Mouse (Mus musculus) midbrain, embryonic 13.5 days (tissue): ENCODE results near the gene Hrh2. TPM values are rescaled to one million over a fixed set of nuclear protein-coding genes. Genes with fewer than 3 reads are reported as not detected.

Experiments
- ATAC-seq: fragments of 200-750 bp; cut with Nextera tagmentation; 2 replicates; pipeline ENCODE4 v1.8.0; 2017; ENCODE audit warnings: mild to moderate bottlenecking, moderate TSS enrichment, moderate library complexity
- H3K27ac ChIP-seq: fragments of 300-500 bp; sonication (generic); 2 replicates; pipeline ENCODE4 v1.5.1; 2015; ENCODE audit warnings: inconsistent platforms, mild to moderate bottlenecking, moderate library complexity
- H3K27me3 ChIP-seq: fragments of 300-500 bp; sonication (generic); 2 replicates; pipeline ENCODE4 v1.6.1; 2015; ENCODE audit warnings: mild to moderate bottlenecking, inconsistent platforms
- H3K36me3 ChIP-seq: fragments of 300-500 bp; sonication (generic); 2 replicates; pipeline ENCODE4 v1.6.1; 2015; ENCODE audit warnings: mild to moderate bottlenecking, inconsistent platforms
- H3K4me1 ChIP-seq: fragments of 300-500 bp; sonication (generic); replicated peaks from 2 replicates; pipeline ENCODE4 v1.6.1; 2015; ENCODE audit warnings: inconsistent platforms
- H3K4me2 ChIP-seq: fragments of 300-500 bp; sonication (generic); replicated peaks from 2 replicates; pipeline ENCODE4 v1.6.1; 2015; ENCODE audit warnings: moderate library complexity, mild to moderate bottlenecking, inconsistent platforms
- H3K4me3 ChIP-seq: fragments of 300-500 bp; sonication (generic); replicated peaks from 2 replicates; pipeline ENCODE4 v1.5.1; 2015; ENCODE audit warnings: mild to moderate bottlenecking, inconsistent platforms
- H3K9ac ChIP-seq: fragments of 300-500 bp; sonication (generic); replicated peaks from 2 replicates; pipeline ENCODE4 v1.6.1; 2015; ENCODE audit warnings: mild to moderate bottlenecking, inconsistent platforms
- H3K9me3 ChIP-seq: fragments of 300-500 bp; sonication (generic); 2 replicates; pipeline ENCODE4 v1.6.1; 2016; ENCODE audit warnings: mild to moderate bottlenecking, inconsistent platforms
- WGBS: fragments of 180-500 bp; shearing (Covaris S2); methylation state at CpG from one replicate; pipeline ENCODE4 v1.1.7; 2015; 5-methylcytosine and 5-hydroxymethylcytosine counted together
- polyA plus RNA-seq: library from polyadenylated mRNA; unstranded; fragments of >200 nt; fragmentation: Nextera tagmentation; extraction: Ambion mirVana; gene quantifications from 2 replicates; pipeline ENCODE4 v1.2.1, GENCODE M21; 2015

Gene Hrh2
- polyA plus RNA-seq, 1 experiment from 2014 or later: 0.40 TPM

GRCm38 (mm10) chr13:54177346-54177745, 14.6 kb upstream of the Hrh2 start:
- Histone ChIP-seq H3K27ac (no peak overlapping the region), H3K36me3 (no peaks in the 10 kb centered on the region), H3K9me3 (peaks cover 4% of the 10 kb centered on the region; the same call in 1 of the 2 replicates), H3K27me3 (no peaks in the 10 kb centered on the region), H3K4me3 (no peak overlapping the region), H3K9ac (no peak overlapping the region), H3K4me1 (0 out of 2 replicates have a peak, but pooled peaks cover 5% of the 10 kb centered on the region), H3K4me2 (no peak overlapping the region)
- 84% methylated on average over 2 of the region's 2 CpGs for WGBS
- no peak for ATAC-seq

GRCm38 (mm10) chr13:54178647-54179046, 13.3 kb upstream of the Hrh2 start:
- ATAC-seq: no peak
- no peak overlapping the region for H3K4me3 ChIP-seq
- no peak overlapping the region for H3K4me2 ChIP-seq
- H3K9ac ChIP-seq: no peak overlapping the region
- H3K9me3 ChIP-seq: peaks cover 4% of the 10 kb centered on the region; the same call in 1 of the 2 replicates
- no peaks in the 10 kb centered on the region for H3K36me3 ChIP-seq
- H3K27me3 ChIP-seq: no peaks in the 10 kb centered on the region
- 0 out of 2 replicates have a peak, but pooled peaks cover 5% of the 10 kb centered on the region for H3K4me1 ChIP-seq
- H3K27ac ChIP-seq: no peak overlapping the region
- WGBS: 84% methylated on average over 5 of the region's 5 CpGs

GRCm38 (mm10) chr13:54179971-54180370, 12.0 kb upstream of the Hrh2 start:
- H3K4me3 ChIP-seq: no peak overlapping the region
- no peak overlapping the region for H3K9ac ChIP-seq
- WGBS: 87% methylated on average over 3 of the region's 3 CpGs
- no peak overlapping the region for H3K27ac ChIP-seq
- no peak for ATAC-seq
- H3K4me1 ChIP-seq: 0 out of 2 replicates have a peak, but pooled peaks cover 5% of the 10 kb centered on the region
- 0 out of 2 replicates have a peak, but pooled peaks cover under 1% of the 10 kb centered on the region for H3K9me3 ChIP-seq
- no peaks in the 10 kb centered on the region for H3K27me3 ChIP-seq
- H3K36me3 ChIP-seq: no peaks in the 10 kb centered on the region
- no peak overlapping the region for H3K4me2 ChIP-seq

GRCm38 (mm10) chr13:54180461-54180860, 11.5 kb upstream of the Hrh2 start:
- ATAC-seq: no peak
- 70% methylated on average over 3 of the region's 3 CpGs for WGBS
- Histone ChIP-seq H3K4me1 (0 out of 2 replicates have a peak, but pooled peaks cover 5% of the 10 kb centered on the region), H3K27me3 (no peaks in the 10 kb centered on the region), H3K9me3 (no peaks in the 10 kb centered on the region), H3K4me3 (no peak overlapping the region), H3K9ac (no peak overlapping the region), H3K36me3 (no peaks in the 10 kb centered on the region), H3K27ac (no peak overlapping the region), H3K4me2 (no peak overlapping the region)

- Histone ChIP-seq H3K9me3 (no peaks in the 10 kb centered on the region), H3K36me3 (no peaks in the 10 kb centered on the region), H3K4me2 (no peak overlapping the region), H3K27ac (no peak overlapping the region), H3K9ac (no peak overlapping the region), H3K4me3 (no peak overlapping the region), H3K27me3 (no peaks in the 10 kb centered on the region), H3K4me1 (0 out of 2 replicates have a peak, but pooled peaks cover 5% of the 10 kb centered on the region)
- ATAC-seq: no peak
- WGBS: 89% methylated on average over 6 of the region's 6 CpGs
Observed at GRCm38 (mm10) chr13:54181318-54181717, 10.6 kb upstream of the Hrh2 start.

GRCm38 (mm10) chr13:54181947-54182346, 10.0 kb upstream of the Hrh2 start:
- 0 out of 2 replicates have a peak, but pooled peaks cover 5% of the 10 kb centered on the region for H3K4me1 ChIP-seq
- no peaks in the 10 kb centered on the region for H3K36me3 ChIP-seq
- WGBS: 95% methylated on average over 4 of the region's 4 CpGs
- no peak overlapping the region for H3K9ac ChIP-seq
- H3K4me3 ChIP-seq: no peak overlapping the region
- H3K9me3 ChIP-seq: no peaks in the 10 kb centered on the region
- no peak overlapping the region for H3K4me2 ChIP-seq
- no peak for ATAC-seq
- H3K27me3 ChIP-seq: no peaks in the 10 kb centered on the region
- H3K27ac ChIP-seq: no peak overlapping the region

DNA sequence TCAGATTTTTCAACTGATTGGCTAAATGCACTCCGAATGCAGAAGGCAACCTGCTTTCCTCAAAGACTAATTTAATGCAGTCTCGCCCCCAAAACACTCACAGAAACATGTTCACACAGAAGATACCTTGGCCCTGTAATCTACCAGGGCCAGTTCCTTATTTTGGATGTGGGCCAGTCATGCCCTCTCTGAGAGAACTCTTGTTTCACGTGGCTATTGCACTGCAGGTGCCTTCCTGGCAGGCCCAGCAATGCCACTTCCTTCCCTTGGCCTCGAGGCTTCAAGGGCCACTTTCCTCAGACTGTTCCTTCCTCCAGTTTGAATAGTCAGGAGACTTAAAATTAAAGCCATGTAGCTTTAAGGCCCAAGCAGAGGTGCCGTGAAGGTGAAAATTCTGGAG, 5.5 kb upstream of the Hrh2 start:
- Histone ChIP-seq H3K4me1 (no peaks in the 10 kb centered on the region), H3K4me2 (no peak overlapping the region), H3K4me3 (no peak overlapping the region), H3K36me3 (no peaks in the 10 kb centered on the region), H3K27me3 (peaks cover 9% of the 10 kb centered on the region; the same call in 1 of the 2 replicates), H3K9me3 (no peaks in the 10 kb centered on the region), H3K9ac (no peak overlapping the region), H3K27ac (no peak overlapping the region)
- no peak for ATAC-seq
- WGBS: 83% methylated on average over 5 of the region's 5 CpGs

DNA sequence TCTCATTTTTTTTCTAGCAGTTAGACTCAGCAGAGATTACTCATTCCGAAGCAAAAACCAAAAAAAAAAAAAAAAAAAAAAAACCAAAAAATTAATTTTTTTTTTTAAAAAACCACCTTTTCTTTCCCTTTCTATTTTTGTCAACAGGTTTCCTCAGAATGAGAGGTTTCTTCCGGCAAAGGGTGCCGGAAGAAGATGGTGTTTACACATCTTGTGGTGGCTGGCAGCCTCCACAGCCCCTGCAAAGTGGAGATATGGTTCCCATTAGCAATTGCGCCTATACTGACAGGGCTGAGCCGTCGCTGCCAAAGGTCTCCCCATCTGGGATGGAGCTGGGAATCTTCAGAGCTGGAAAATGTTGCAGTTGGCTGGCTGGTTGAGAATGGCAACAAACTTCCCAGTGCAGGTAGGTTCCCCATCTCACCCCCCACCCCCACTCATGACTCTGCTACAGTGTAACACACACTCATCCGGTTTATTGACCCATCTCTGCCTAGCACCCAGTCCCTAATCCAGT, 3.7 kb upstream of the Hrh2 start:
- no peak overlapping the region for H3K9ac ChIP-seq
- H3K4me1 ChIP-seq: peaks cover 6% of the 10 kb centered on the region
- H3K4me2 ChIP-seq: no peak overlapping the region
- no peaks in the 10 kb centered on the region for H3K9me3 ChIP-seq
- ATAC-seq: no peak
- H3K36me3 ChIP-seq: no peaks in the 10 kb centered on the region
- peaks cover 24% of the 10 kb centered on the region for H3K27me3 ChIP-seq
- H3K4me3 ChIP-seq: no peak overlapping the region
- H3K27ac ChIP-seq: no peak overlapping the region
- 83% methylated on average over 7 of the region's 7 CpGs for WGBS

- no peaks in the 10 kb centered on the region for H3K36me3 ChIP-seq
- no peak overlapping the region for H3K27ac ChIP-seq
- H3K4me3 ChIP-seq: no peak overlapping the region
- H3K9ac ChIP-seq: no peak overlapping the region
- no peak for ATAC-seq
- H3K4me2 ChIP-seq: no peak overlapping the region
- H3K9me3 ChIP-seq: no peaks in the 10 kb centered on the region
- H3K27me3 ChIP-seq: peaks cover 37% of the 10 kb centered on the region
- 87% methylated on average over 14 of the region's 14 CpGs for WGBS
- peaks cover 6% of the 10 kb centered on the region for H3K4me1 ChIP-seq
Observed at GRCm38 (mm10) chr13:54189896-54190295, 2.0 kb upstream of the Hrh2 start.

GRCm38 (mm10) chr13:54191181-54191580, 748 bp upstream of the Hrh2 start:
- no peaks in the 10 kb centered on the region for H3K9me3 ChIP-seq
- H3K27me3 ChIP-seq: peaks cover 37% of the 10 kb centered on the region
- no peak overlapping the region for H3K4me2 ChIP-seq
- H3K9ac ChIP-seq: no peak overlapping the region
- H3K36me3 ChIP-seq: no peaks in the 10 kb centered on the region
- 77% methylated on average over 3 of the region's 3 CpGs for WGBS
- ATAC-seq: no peak
- no peak overlapping the region for H3K4me3 ChIP-seq
- peaks cover 6% of the 10 kb centered on the region for H3K4me1 ChIP-seq
- H3K27ac ChIP-seq: no peak overlapping the region

- 57% methylated on average over 5 of the region's 5 CpGs for WGBS
- ATAC-seq: no peak
- no peaks in the 10 kb centered on the region for H3K36me3 ChIP-seq
Observed at GRCm38 (mm10) chr13:54193580-54193979, 1.7 kb downstream of the Hrh2 start.

GRCm38 (mm10) chr13:54199000-54199399, 7.1 kb downstream of the Hrh2 start:
- 46% methylated on average over 9 of the region's 9 CpGs for WGBS
- no peak overlapping the region for H3K27ac ChIP-seq
- H3K36me3 ChIP-seq: no peaks in the 10 kb centered on the region
- peaks cover 6% of the 10 kb centered on the region for H3K27me3 ChIP-seq
- H3K4me1 ChIP-seq: no peaks in the 10 kb centered on the region
- H3K9ac ChIP-seq: no peak overlapping the region
- no peak for ATAC-seq
- no peak overlapping the region for H3K4me3 ChIP-seq
- no peak overlapping the region for H3K4me2 ChIP-seq
- H3K9me3 ChIP-seq: no peaks in the 10 kb centered on the region

More at GRCm38 (mm10) chr13:54193580-54193979, 1.7 kb downstream of the Hrh2 start:
- H3K27me3 ChIP-seq: peaks cover 37% of the 10 kb centered on the region
- H3K4me3 ChIP-seq: no peak overlapping the region
- H3K9me3 ChIP-seq: no peaks in the 10 kb centered on the region
- H3K27ac ChIP-seq: no peak overlapping the region
- peaks cover 6% of the 10 kb centered on the region for H3K4me1 ChIP-seq
- no peak overlapping the region for H3K9ac ChIP-seq
- H3K4me2 ChIP-seq: no peak overlapping the region

GRCm38 (mm10) chr13:54202458-54202857, 10.5 kb downstream of the Hrh2 start:
- H3K36me3 ChIP-seq: no peaks in the 10 kb centered on the region
- H3K9ac ChIP-seq: no peak overlapping the region
- peaks cover 10% of the 10 kb centered on the region; the same call in 1 of the 2 replicates for H3K4me1 ChIP-seq
- ATAC-seq: no peak
- H3K4me3 ChIP-seq: no peak overlapping the region
- no peak overlapping the region for H3K4me2 ChIP-seq
- H3K27ac ChIP-seq: no peak overlapping the region
- no peaks in the 10 kb centered on the region for H3K9me3 ChIP-seq
- WGBS: 87% methylated on average over 8 of the region's 8 CpGs
- no peaks in the 10 kb centered on the region for H3K27me3 ChIP-seq
